Mouse (Mus musculus): ENCODE measurements around the gene Gtf2ird2. TPM values are rescaled to one million over a fixed set of nuclear protein-coding genes. Genes with fewer than 3 reads are reported as not detected.

Gtf2ird2 gene
- polyA plus RNA-seq, 1 experiment from 2014 or later: 11.0 TPM

GRCm38 (mm10) chr5:134257349-134258031, 73.7 kb downstream of the Gtf2ird2 start:
- Histone ChIP-seq H3K4me2 (no peak overlapping the region), H3K27me3 (no peaks in the 10 kb centered on the region), H3K4me3 (no peak overlapping the region), H3K9me3 (replicated peaks) (no peaks in the 10 kb centered on the region), H3K9ac (no peak overlapping the region), H3K4me1 (no peaks in the 10 kb centered on the region), H3K36me3 (ENCODE audit: poor library complexity, severe bottlenecking) (peaks cover 96% of the 10 kb centered on the region), H3K27ac (no peak overlapping the region)
- 95% methylated on average over 13 of the region's 13 CpGs for WGBS
- no peak for ATAC-seq

GRCm38 (mm10) chr5:134258395-134258794, 74.6 kb downstream of the Gtf2ird2 start:
- Histone ChIP-seq H3K36me3 (ENCODE audit: poor library complexity, severe bottlenecking) (peaks cover 96% of the 10 kb centered on the region), H3K9ac (no peak overlapping the region), H3K27ac (no peak overlapping the region), H3K9me3 (replicated peaks) (no peaks in the 10 kb centered on the region), H3K4me3 (no peak overlapping the region), H3K4me2 (no peak overlapping the region), H3K27me3 (no peaks in the 10 kb centered on the region), H3K4me1 (no peaks in the 10 kb centered on the region)
- no peak for ATAC-seq
- WGBS: 86% methylated on average over 4 of the region's 4 CpGs

GRCm38 (mm10) chr5:134258934-134259333, 75.1 kb downstream of the Gtf2ird2 start:
- Histone ChIP-seq H3K27me3 (no peaks in the 10 kb centered on the region), H3K9me3 (replicated peaks) (no peaks in the 10 kb centered on the region), H3K4me2 (no peak overlapping the region), H3K36me3 (ENCODE audit: poor library complexity, severe bottlenecking) (peaks cover 96% of the 10 kb centered on the region), H3K9ac (no peak overlapping the region), H3K4me3 (no peak overlapping the region), H3K27ac (no peak overlapping the region), H3K4me1 (no peaks in the 10 kb centered on the region)
- no peak for ATAC-seq
- WGBS: 98% methylated on average over 2 of the region's 2 CpGs

- no peaks in the 10 kb centered on the region for H3K4me1 ChIP-seq
- no peak overlapping the region for H3K9ac ChIP-seq
- no peak overlapping the region for H3K27ac ChIP-seq
- no peaks in the 10 kb centered on the region for H3K27me3 ChIP-seq
- no peak overlapping the region for H3K4me3 ChIP-seq
- H3K9me3 ChIP-seq (replicated peaks): no peaks in the 10 kb centered on the region
- peaks cover 96% of the 10 kb centered on the region for H3K36me3 ChIP-seq (ENCODE audit: poor library complexity, severe bottlenecking)
- no peak overlapping the region for H3K4me2 ChIP-seq
- ATAC-seq: no peak
- 90% methylated on average over 9 of the region's 9 CpGs for WGBS
Observed at GRCm38 (mm10) chr5:134260001-134260636, 76.3 kb downstream of the Gtf2ird2 start.

GRCm38 (mm10) chr5:134265890-134266289, 82.1 kb downstream of the Gtf2ird2 start:
- ATAC-seq: no peak
- no peaks in the 10 kb centered on the region for H3K27me3 ChIP-seq
- H3K4me2 ChIP-seq: no peak overlapping the region
- no peaks in the 10 kb centered on the region for H3K4me1 ChIP-seq
- H3K36me3 ChIP-seq (ENCODE audit: poor library complexity, severe bottlenecking): peaks cover 99% of the 10 kb centered on the region
- no peaks in the 10 kb centered on the region for H3K9me3 ChIP-seq (replicated peaks)
- 85% methylated on average over 2 of the region's 2 CpGs for WGBS
- no peak overlapping the region for H3K27ac ChIP-seq
- no peak overlapping the region for H3K9ac ChIP-seq
- no peak overlapping the region for H3K4me3 ChIP-seq

- H3K27ac ChIP-seq: no peak overlapping the region
- H3K27me3 ChIP-seq: no peaks in the 10 kb centered on the region
- no peak overlapping the region for H3K4me3 ChIP-seq
- H3K36me3 ChIP-seq (ENCODE audit: poor library complexity, severe bottlenecking): peaks cover 99% of the 10 kb centered on the region
- H3K9ac ChIP-seq: no peak overlapping the region
- WGBS: 87% methylated on average over 18 of the region's 18 CpGs
- H3K9me3 ChIP-seq (replicated peaks): no peaks in the 10 kb centered on the region
- no peaks in the 10 kb centered on the region for H3K4me1 ChIP-seq
- H3K4me2 ChIP-seq: no peak overlapping the region
- ATAC-seq: no peak
Observed at GRCm38 (mm10) chr5:134266404-134266803, 82.6 kb downstream of the Gtf2ird2 start.

- no peak overlapping the region for H3K4me3 ChIP-seq
Observed at GRCm38 (mm10) chr5:134268751-134269150, 84.9 kb downstream of the Gtf2ird2 start.

GRCm38 (mm10) chr5:134269751-134270150, 85.9 kb downstream of the Gtf2ird2 start:
- Histone ChIP-seq H3K4me1 (no peaks in the 10 kb centered on the region), H3K9me3 (replicated peaks) (no peaks in the 10 kb centered on the region), H3K4me2 (no peak overlapping the region), H3K9ac (no peak overlapping the region), H3K36me3 (ENCODE audit: poor library complexity, severe bottlenecking) (peaks cover 97% of the 10 kb centered on the region), H3K27ac (no peak overlapping the region), H3K4me3 (no peak overlapping the region), H3K27me3 (no peaks in the 10 kb centered on the region)
- ATAC-seq: no peak
- 87% methylated on average over 5 of the region's 5 CpGs for WGBS

More at GRCm38 (mm10) chr5:134268751-134269150, 84.9 kb downstream of the Gtf2ird2 start:
- WGBS: 98% methylated on average over 8 of the region's 8 CpGs
- Histone ChIP-seq H3K36me3 (ENCODE audit: poor library complexity, severe bottlenecking) (peaks cover 99% of the 10 kb centered on the region), H3K27me3 (no peaks in the 10 kb centered on the region), H3K9ac (no peak overlapping the region), H3K4me1 (no peaks in the 10 kb centered on the region), H3K4me2 (no peak overlapping the region), H3K27ac (no peak overlapping the region), H3K9me3 (replicated peaks) (no peaks in the 10 kb centered on the region)
- no peak for ATAC-seq

- no peaks in the 10 kb centered on the region for H3K4me1 ChIP-seq
- H3K27me3 ChIP-seq: no peaks in the 10 kb centered on the region
- ATAC-seq: no peak
- H3K4me3 ChIP-seq: no peak overlapping the region
- no peak overlapping the region for H3K27ac ChIP-seq
- H3K4me2 ChIP-seq: no peak overlapping the region
- no peaks in the 10 kb centered on the region for H3K9me3 ChIP-seq (replicated peaks)
- H3K36me3 ChIP-seq (ENCODE audit: poor library complexity, severe bottlenecking): peaks cover 97% of the 10 kb centered on the region
- no peak overlapping the region for H3K9ac ChIP-seq
- 90% methylated on average over 4 of the region's 4 CpGs for whole genome bisulfite sequencing
Observed at GRCm38 (mm10) chr5:134270566-134270965, 86.7 kb downstream of the Gtf2ird2 start.

GRCm38 (mm10) chr5:134271421-134271820, 87.6 kb downstream of the Gtf2ird2 start:
- H3K9me3 ChIP-seq (replicated peaks): no peaks in the 10 kb centered on the region
- H3K27ac ChIP-seq: no peak overlapping the region
- H3K27me3 ChIP-seq: no peaks in the 10 kb centered on the region
- H3K9ac ChIP-seq: no peak overlapping the region
- 90% methylated on average over 11 of the region's 11 CpGs for WGBS
- no peaks in the 10 kb centered on the region for H3K4me1 ChIP-seq
- peaks cover 96% of the 10 kb centered on the region for H3K36me3 ChIP-seq (ENCODE audit: poor library complexity, severe bottlenecking)
- ATAC-seq: no peak
- no peak overlapping the region for H3K4me3 ChIP-seq
- H3K4me2 ChIP-seq: no peak overlapping the region

GRCm38 (mm10) chr5:134272761-134273160, 88.9 kb downstream of the Gtf2ird2 start:
- H3K9ac ChIP-seq: no peak overlapping the region
- no peaks in the 10 kb centered on the region for H3K27me3 ChIP-seq
- 82% methylated on average over 11 of the region's 11 CpGs for WGBS
- no peak overlapping the region for H3K27ac ChIP-seq
- H3K9me3 ChIP-seq (replicated peaks): no peaks in the 10 kb centered on the region
- H3K4me3 ChIP-seq: no peak overlapping the region
- H3K4me2 ChIP-seq: no peak overlapping the region
- no peaks in the 10 kb centered on the region for H3K4me1 ChIP-seq
- ATAC-seq: no peak
- H3K36me3 ChIP-seq (ENCODE audit: poor library complexity, severe bottlenecking): peaks cover 96% of the 10 kb centered on the region

- Histone ChIP-seq H3K4me3 (no peak overlapping the region), H3K36me3 (ENCODE audit: poor library complexity, severe bottlenecking) (peaks cover 96% of the 10 kb centered on the region), H3K9me3 (replicated peaks) (no peaks in the 10 kb centered on the region), H3K4me1 (no peaks in the 10 kb centered on the region), H3K9ac (no peak overlapping the region), H3K27me3 (no peaks in the 10 kb centered on the region), H3K27ac (no peak overlapping the region), H3K4me2 (no peak overlapping the region)
- 91% methylated on average over 8 of the region's 8 CpGs for WGBS
- ATAC-seq: no peak
Observed at GRCm38 (mm10) chr5:134273761-134274160, 89.9 kb downstream of the Gtf2ird2 start.

Data from forebrain, embryonic 13.5 days (tissue).